Mouse (Mus musculus) ES-E14 (cell line): ENCODE measurements at regions not wholly inside any gene's neighbourhood (a gene's known extent, or its start where the extent isn't known, plus 50 kb on each side); places are given as distances from the start of the nearest gene placed in this dataset.

ENCODE experiments used
- DNase-seq: peaks from one replicate; pipeline ENCODE4 v3.0.0-alpha.2; 2013; ENCODE audit warnings: low read depth, low spot score
- H3K27ac ChIP-seq: 2 replicates; pipeline ENCODE4 v1.5.1; 2012; ENCODE audit warnings: low read depth, mild to moderate bottlenecking, low read length, moderate library complexity, mixed read lengths; ENCODE audit not compliant: poor library complexity, insufficient read depth, severe bottlenecking
- H3K36me3 ChIP-seq: 2 replicates; pipeline ENCODE4 v1.6.1; 2012; ENCODE audit warnings: mild to moderate bottlenecking, low read length, moderate library complexity, mixed read lengths; ENCODE audit not compliant: control insufficient read depth, poor library complexity, insufficient read depth, severe bottlenecking
- H3K4me1 ChIP-seq, 2 experiments: fragments of 150-350 bp in 1 of 2; sonication (generic) in 1 of 2; 2 replicates each; pipeline ENCODE4 v1.6.1; 2012; ENCODE audit warnings: low read length in 2 of 2, mild to moderate bottlenecking in 1 of 2, mixed read lengths in 1 of 2; ENCODE audit not compliant: control insufficient read depth in 2 of 2, insufficient read depth in 2 of 2, poor library complexity in 1 of 2
- H3K4me3 ChIP-seq, 2 experiments: fragments of 150-350 bp in 1 of 2; sonication (generic) in 1 of 2; 2 replicates each; pipeline ENCODE4 v1.5.1; 2012; ENCODE audit warnings: low read length in 2 of 2, low read depth in 1 of 2, mild to moderate bottlenecking in 1 of 2, mixed read lengths in 1 of 2; ENCODE audit not compliant: insufficient read depth in 1 of 2, poor library complexity in 1 of 2, severe bottlenecking in 1 of 2
- H3K9ac ChIP-seq: 2 replicates; pipeline ENCODE4 v1.6.1; 2012; ENCODE audit warnings: low read depth, mild to moderate bottlenecking, low read length, mixed read lengths; ENCODE audit not compliant: poor library complexity, insufficient read depth, severe bottlenecking
- H3K9me3 ChIP-seq: fragments of 150-350 bp; sonication (generic); 2 replicates; pipeline ENCODE4 v1.6.1; 2012; ENCODE audit warnings: low read depth, mild to moderate bottlenecking, low read length; ENCODE audit not compliant: control insufficient read depth, insufficient read depth
- CHD2 ChIP-seq: IDR thresholded peaks from 2 replicates; pipeline ENCODE4 v1.6.1; 2014; ENCODE audit warnings: mild to moderate bottlenecking, low read depth, low read length, inconsistent platforms
- HCFC1 ChIP-seq: IDR thresholded peaks from 2 replicates; pipeline ENCODE4 v1.6.1; 2012; ENCODE audit warnings: low read length, inconsistent platforms, borderline replicate concordance; ENCODE audit not compliant: insufficient read depth
- MAFK ChIP-seq: IDR thresholded peaks from 2 replicates; pipeline ENCODE4 v1.6.1; 2014; ENCODE audit warnings: mild to moderate bottlenecking, low read depth, low read length, inconsistent platforms; ENCODE audit not compliant: insufficient read depth
- ZC3H11A ChIP-seq: IDR thresholded peaks from 2 replicates; pipeline ENCODE4 v1.6.1; 2012; ENCODE audit warnings: low read depth, mild to moderate bottlenecking, inconsistent platforms, low read length, borderline replicate concordance
- ZNF384 ChIP-seq: IDR thresholded peaks from 2 replicates; pipeline ENCODE4 v1.6.1; 2012; ENCODE audit warnings: low read depth, low read length, inconsistent platforms
- in situ Hi-C, 2 experiments: fragments of 600-800 bp; cut with MboI; formaldehyde crosslinking; loops; one replicate each; pipeline ENCODE4 v1.15.1; 2025; ENCODE audit warnings: low sequenced_read_pairs in 2 of 2, inconsistent platforms in 1 of 2; ENCODE audit not compliant: unreplicated experiment in 2 of 2

GRCm38 (mm10) chr12:113305973-113306372 lies 120.2 kb downstream of the Tmem121 start:
- in situ Hi-C loops, result no loop called here
- no peak for DNase-seq
- H3K9me3 ChIP-seq, result no peaks in the 10 kb centered on the region
- no peaks in the 10 kb centered on the region for H3K36me3 ChIP-seq
- no peak overlapping the region for H3K27ac ChIP-seq
- no peak overlapping the region for H3K4me3 ChIP-seq
- no peak overlapping the region for H3K9ac ChIP-seq
- H3K4me1 ChIP-seq, result no peaks in the 10 kb centered on the region
- TF ChIP-seq CHD2 (no peak), HCFC1 (no peak), MAFK (no peak), ZC3H11A (no peak), ZNF384 (no peak)

- no peak for DNase-seq
- H3K36me3 ChIP-seq, result no peaks in the 10 kb centered on the region
- no peaks in the 10 kb centered on the region for H3K4me1 ChIP-seq
- H3K27ac ChIP-seq, result no peak overlapping the region
- no peak overlapping the region for H3K4me3 ChIP-seq
- no peak overlapping the region for H3K9ac ChIP-seq
- no peaks in the 10 kb centered on the region for H3K9me3 ChIP-seq
- TF ChIP-seq HCFC1 (no peak), ZC3H11A (no peak), CHD2 (no peak), MAFK (no peak), ZNF384 (no peak)
- in situ Hi-C loops, result no loop called here
Observed at GRCm38 (mm10) chr12:113313319-113313718, 127.6 kb downstream of the Tmem121 start.

- Histone ChIP-seq H3K9ac (no peak overlapping the region), H3K9me3 (no peaks in the 10 kb centered on the region), H3K36me3 (no peaks in the 10 kb centered on the region), H3K4me3 (no peak overlapping the region), H3K4me1 (no peaks in the 10 kb centered on the region), H3K27ac (no peak overlapping the region)
- no peak for DNase-seq
- in situ Hi-C loops, result no loop called here
- TF ChIP-seq ZC3H11A (no peak), MAFK (no peak), CHD2 (no peak), HCFC1 (no peak)
Observed at GRCm38 (mm10) chr12:113314624-113315023, 128.9 kb downstream of the Tmem121 start.

- Histone ChIP-seq H3K36me3 (no peaks in the 10 kb centered on the region), H3K9ac (no peak overlapping the region), H3K27ac (no peak overlapping the region), H3K4me3 (no peak overlapping the region), H3K4me1 (no peaks in the 10 kb centered on the region), H3K9me3 (no peaks in the 10 kb centered on the region)
- TF ChIP-seq CHD2 (no peak), ZNF384 (no peak), ZC3H11A (no peak), MAFK (no peak), HCFC1 (no peak)
- DNase-seq, result no peak
- in situ Hi-C loops, result no loop called here
Observed at GRCm38 (mm10) chr12:113321086-113321485, 135.4 kb downstream of the Tmem121 start.

- no peak for DNase-seq
- no peaks in the 10 kb centered on the region for H3K4me1 ChIP-seq
- no peak overlapping the region for H3K27ac ChIP-seq
- no peaks in the 10 kb centered on the region for H3K36me3 ChIP-seq
- no peak overlapping the region for H3K4me3 ChIP-seq
- no peaks in the 10 kb centered on the region for H3K9me3 ChIP-seq
- H3K9ac ChIP-seq, result no peak overlapping the region
- TF ChIP-seq HCFC1, result no peak
- no peak for TF ChIP-seq CHD2
- TF ChIP-seq MAFK, result no peak
- TF ChIP-seq ZC3H11A, result no peak
- TF ChIP-seq ZNF384, result no peak
- in situ Hi-C loops, result no loop called here
Observed at GRCm38 (mm10) chr12:113322173-113322572, 136.4 kb downstream of the Tmem121 start.
